Mouse (Mus musculus) lung, postnatal 0 days (tissue): ENCODE results near the gene Smg1.

ENCODE experiments used
- CTCF ChIP-seq: IDR thresholded peaks from 2 replicates; pipeline ENCODE4 v1.5.1; 2016; ENCODE audit warnings: antibody characterized with exemption, mild to moderate bottlenecking
- EP300 ChIP-seq: IDR thresholded peaks from 2 replicates; pipeline ENCODE4 v1.6.1; 2016; ENCODE audit warnings: antibody characterized with exemption, mild to moderate bottlenecking, control low read depth

DNA sequence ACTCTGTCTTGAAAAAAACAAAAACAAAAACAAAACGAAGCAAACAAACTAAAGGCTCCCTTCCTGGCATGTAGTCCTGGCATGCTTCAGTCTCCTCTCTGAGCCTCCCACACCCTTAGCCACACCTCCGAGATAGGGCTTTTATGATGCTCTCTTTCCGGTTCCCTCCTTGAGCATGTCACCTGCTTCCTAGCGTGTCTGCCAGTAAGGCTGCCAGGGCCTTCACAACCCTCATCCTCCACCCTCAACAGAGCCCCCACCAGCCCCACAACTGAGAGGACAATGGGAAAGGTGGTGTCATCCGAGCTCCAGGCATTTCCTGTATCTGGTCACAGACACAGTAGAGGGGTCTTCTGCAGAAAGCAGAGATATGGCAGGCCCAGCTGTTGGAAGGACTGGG is 18.9 kb upstream of the Smg1 start:
- TF ChIP-seq CTCF (no peak), EP300 (no peak)
